Mouse (Mus musculus): Measurements from ENCODE around the gene Kidins220. TPM values are rescaled to one million over a fixed set of nuclear protein-coding genes. Genes with fewer than 3 reads are reported as not detected.

Gene Kidins220
- total RNA-seq, 2 experiments from 2014 or later = 281 to 285 TPM

GRCm38 (mm10) chr12:24958526-24958925, 16.2 kb upstream of the Kidins220 start:
- intact Hi-C loops (cut with DNase I) = no loop called here
- no peak for DNase-seq (ENCODE audit: low spot score in 2 of 2)

GRCm38 (mm10) chr12:24961821-24962220, 12.9 kb upstream of the Kidins220 start:
- intact Hi-C loops (cut with DNase I) = no loop called here

GRCm38 (mm10) chr12:24962362-24962967, 12.3 kb upstream of the Kidins220 start:
- no peak for DNase-seq (ENCODE audit: low spot score in 2 of 2)
- intact Hi-C loops (cut with DNase I) = no loop called here

More at GRCm38 (mm10) chr12:24961821-24962220, 12.9 kb upstream of the Kidins220 start:
- no peak for DNase-seq (ENCODE audit: low spot score in 2 of 2)

GRCm38 (mm10) chr12:24963393-24964022, 11.2 kb upstream of the Kidins220 start:
- intact Hi-C loops (cut with DNase I) = no loop called here
- no peak for DNase-seq (ENCODE audit: low spot score in 2 of 2)

GRCm38 (mm10) chr12:24965406-24965805, 9.3 kb upstream of the Kidins220 start:
- peak; percentile 39 to 48 for DNase-seq (ENCODE audit: low spot score in 2 of 2)
- intact Hi-C loops (cut with DNase I) = no loop called here

GRCm38 (mm10) chr12:24966046-24966445, 8.7 kb upstream of the Kidins220 start:
- intact Hi-C loops (cut with DNase I) = no loop called here
- DNase-seq (ENCODE audit: low spot score in 2 of 2) = no peak

- intact Hi-C loops (cut with DNase I) = no loop called here
- no peak for DNase-seq (ENCODE audit: low spot score in 2 of 2)
Measured at GRCm38 (mm10) chr12:24971490-24972200, 3.1 kb upstream of the Kidins220 start.

GRCm38 (mm10) chr12:24972371-24973350, 2.1 kb upstream of the Kidins220 start:
- DNase-seq (ENCODE audit: low spot score in 2 of 2) = no peak
- intact Hi-C loops (cut with DNase I) = no loop called here

- intact Hi-C loops (cut with DNase I) = no loop called here
- DNase-seq (ENCODE audit: low spot score in 2 of 2) = no peak
Measured at GRCm38 (mm10) chr12:24973586-24973985, 1.1 kb upstream of the Kidins220 start.

GRCm38 (mm10) chr12:24975115-24975733, 499 bp downstream of the Kidins220 start:
- intact Hi-C loops (cut with DNase I) = loop anchor here (5.0 kb wide), 1 partner anchor 373 kb away; no protein-coding TSS in a partner anchor
- peak; percentile 78 to 83 for DNase-seq (ENCODE audit: low spot score in 2 of 2)

- DNase-seq (ENCODE audit: low spot score in 2 of 2) = no peak
- intact Hi-C loops (cut with DNase I) = no loop called here
Measured at GRCm38 (mm10) chr12:24985226-24985625, 10.5 kb downstream of the Kidins220 start.

GRCm38 (mm10) chr12:24995350-24995749, 20.6 kb downstream of the Kidins220 start:
- intact Hi-C loops (cut with DNase I) = no loop called here
- no peak for DNase-seq (ENCODE audit: low spot score in 2 of 2)

GRCm38 (mm10) chr12:25005350-25005749, 30.6 kb downstream of the Kidins220 start:
- DNase-seq (ENCODE audit: low spot score in 2 of 2) = no peak
- intact Hi-C loops (cut with DNase I) = no loop called here

- no peak for DNase-seq (ENCODE audit: low spot score in 2 of 2)
- intact Hi-C loops (cut with DNase I) = no loop called here
Measured at GRCm38 (mm10) chr12:25009957-25010356, 35.2 kb downstream of the Kidins220 start.

GRCm38 (mm10) chr12:25010416-25010815, 35.7 kb downstream of the Kidins220 start:
- intact Hi-C loops (cut with DNase I) = no loop called here
- no peak for DNase-seq (ENCODE audit: low spot score in 2 of 2)

GRCm38 (mm10) chr12:25011733-25012367, 37.1 kb downstream of the Kidins220 start:
- intact Hi-C loops (cut with DNase I) = no loop called here
- no peak for DNase-seq (ENCODE audit: low spot score in 2 of 2)

GRCm38 (mm10) chr12:25012555-25013540, 38.1 kb downstream of the Kidins220 start:
- intact Hi-C loops (cut with DNase I) = no loop called here
- peak in 1 of 2 experiments; percentile 52 for DNase-seq (ENCODE audit: low spot score in 2 of 2)
